Mouse (Mus musculus) embryo, embryonic 10.5 days (tissue): ENCODE measurements around the gene Nanos1.

Experiments
- DNase-seq: peaks from one replicate; pipeline ENCODE4 v3.0.0-alpha.2; 2015; ENCODE audit warnings: low spot score

Nanos1 gene

DNA sequence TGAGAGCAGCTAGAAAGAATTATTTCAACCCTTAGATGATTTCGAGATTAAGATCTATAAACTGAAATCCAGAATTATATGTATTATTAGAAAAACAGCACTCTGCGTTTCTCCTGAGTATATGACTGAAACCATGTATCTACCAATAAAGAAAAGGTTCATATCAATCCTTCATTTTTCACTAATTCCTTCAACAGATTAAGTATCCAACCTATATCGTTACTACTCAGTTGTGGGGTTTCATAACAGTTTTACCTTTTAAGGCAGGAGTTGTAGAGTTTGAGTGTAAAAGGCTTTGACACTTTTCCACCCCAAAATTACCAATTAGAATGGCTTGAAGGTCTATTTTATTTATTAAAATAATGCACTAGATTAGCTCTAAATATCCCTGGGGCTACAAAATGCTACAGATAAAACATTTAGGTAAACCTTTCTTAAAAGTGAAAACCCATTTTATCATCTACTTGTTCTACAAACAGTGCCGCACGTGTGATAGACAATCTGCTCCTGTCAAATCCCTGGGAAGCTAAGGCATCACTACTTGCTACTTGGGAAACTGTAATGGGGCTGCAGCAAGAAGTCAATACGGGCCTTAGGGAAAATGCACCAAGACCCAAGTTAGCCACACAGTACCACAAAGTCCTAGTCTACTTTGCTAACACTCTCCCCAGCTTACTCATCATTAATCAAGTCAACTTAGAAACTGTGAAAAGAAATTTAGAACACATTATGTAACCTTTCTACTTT lies 32.6 kb downstream of the Nanos1 start:
- DNase-seq: no peak

DNA sequence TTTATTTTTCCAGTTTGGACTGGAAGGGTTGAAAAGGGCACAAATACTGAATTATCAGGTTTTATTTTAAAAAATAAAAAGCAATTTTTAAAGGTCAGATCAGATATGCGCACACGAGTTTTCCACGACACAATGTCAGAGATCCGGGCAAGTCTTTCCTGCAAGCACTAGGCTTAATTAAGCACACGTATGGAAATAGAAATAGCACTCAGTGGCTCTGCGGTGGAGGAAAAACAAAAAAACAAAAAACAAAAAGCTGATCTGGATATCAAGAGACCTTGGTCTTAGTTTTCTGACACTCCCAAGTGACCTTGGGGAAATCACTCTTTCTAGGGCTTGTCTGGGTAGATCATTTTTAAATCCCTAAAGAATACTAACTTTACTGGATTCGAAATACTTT lies 33.7 kb downstream of the Nanos1 start:
- peak; percentile 19 for DNase-seq

DNA sequence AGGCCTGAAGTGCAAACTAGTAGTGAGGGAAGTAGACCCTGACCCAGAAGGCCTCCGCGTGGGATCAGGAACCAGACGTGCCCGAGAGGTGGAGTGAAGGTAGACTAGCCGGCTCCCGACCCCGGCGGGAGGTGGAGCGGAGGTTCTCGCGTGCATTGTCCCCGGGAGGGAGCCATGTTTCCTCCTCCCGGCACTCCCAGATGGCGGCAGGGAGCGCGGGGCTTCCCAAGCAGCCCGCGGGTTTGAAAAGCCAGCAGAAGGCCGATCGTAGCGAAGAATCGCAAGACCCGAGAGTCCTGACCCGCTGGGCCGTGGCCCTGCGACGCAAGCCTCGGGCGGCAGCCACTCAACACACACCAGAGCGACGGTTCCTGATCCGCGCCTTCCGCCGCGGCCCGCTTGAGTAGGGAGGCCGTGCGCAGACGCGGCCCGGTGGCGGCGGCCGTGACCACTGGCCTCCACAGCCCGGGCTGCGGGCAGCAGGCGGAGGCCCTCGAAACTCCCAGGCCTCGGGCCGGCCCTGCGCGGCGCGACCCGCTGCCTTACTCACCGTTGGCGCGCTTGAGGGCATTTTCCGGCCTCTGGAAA lies 34.2 kb downstream of the Nanos1 start:
- peak; percentile 69 for DNase-seq

DNA sequence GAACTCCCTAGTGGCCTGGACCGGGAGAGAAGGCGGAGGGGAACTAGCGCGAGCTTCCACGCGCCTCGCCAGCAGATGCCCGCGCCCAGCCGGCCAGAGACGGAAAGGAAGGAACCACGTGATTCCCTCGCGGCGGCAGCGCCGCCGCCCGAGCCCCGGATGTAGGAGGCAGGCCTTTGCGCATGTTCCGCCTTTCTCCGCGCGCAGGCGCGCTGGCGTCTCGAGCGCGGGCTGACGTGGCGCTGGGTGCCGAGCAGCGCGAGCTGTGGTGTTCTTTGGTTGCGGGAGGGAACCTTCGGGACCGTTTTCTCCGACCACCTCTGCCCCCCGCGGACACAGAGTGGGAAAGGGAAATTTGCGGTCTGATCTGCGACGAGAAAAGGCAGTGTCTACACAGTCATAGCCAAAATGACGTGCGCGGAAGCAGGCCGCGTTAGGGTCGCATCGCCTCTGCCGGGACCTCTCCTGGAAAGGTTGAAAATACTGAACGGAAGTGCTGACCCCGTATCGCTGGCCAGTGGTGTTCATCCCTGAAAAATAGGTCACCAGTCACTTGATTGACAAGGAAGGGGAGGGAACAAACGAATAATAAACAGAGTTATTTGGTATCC lies 34.9 kb downstream of the Nanos1 start, which contains the start of gene Eif3a:
Gene Eif3a (minus strand): TSS at position 108 of the 611 bp plus-strand sequence.
- DNase-seq: peak; percentile 95

DNA sequence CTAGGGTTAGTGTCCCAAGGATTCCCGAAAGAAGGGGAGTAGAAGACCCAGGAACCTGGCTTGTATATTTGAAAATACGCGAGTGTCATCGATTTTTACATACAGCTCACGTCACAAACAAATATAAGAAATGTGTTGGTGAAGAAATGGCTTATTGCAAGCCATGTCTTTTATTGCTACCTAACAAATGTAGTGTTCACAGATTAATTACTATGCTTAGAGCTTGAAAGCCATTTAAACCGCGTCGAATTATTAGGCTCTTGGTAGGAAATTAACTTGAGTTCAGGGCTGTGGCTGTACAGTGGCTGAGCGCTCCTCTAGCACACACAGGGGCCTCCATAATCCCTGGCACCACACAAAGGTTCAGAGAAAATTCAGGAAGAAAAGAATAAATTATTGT lies 35.4 kb downstream of the Nanos1 start:
- no peak for DNase-seq

DNA sequence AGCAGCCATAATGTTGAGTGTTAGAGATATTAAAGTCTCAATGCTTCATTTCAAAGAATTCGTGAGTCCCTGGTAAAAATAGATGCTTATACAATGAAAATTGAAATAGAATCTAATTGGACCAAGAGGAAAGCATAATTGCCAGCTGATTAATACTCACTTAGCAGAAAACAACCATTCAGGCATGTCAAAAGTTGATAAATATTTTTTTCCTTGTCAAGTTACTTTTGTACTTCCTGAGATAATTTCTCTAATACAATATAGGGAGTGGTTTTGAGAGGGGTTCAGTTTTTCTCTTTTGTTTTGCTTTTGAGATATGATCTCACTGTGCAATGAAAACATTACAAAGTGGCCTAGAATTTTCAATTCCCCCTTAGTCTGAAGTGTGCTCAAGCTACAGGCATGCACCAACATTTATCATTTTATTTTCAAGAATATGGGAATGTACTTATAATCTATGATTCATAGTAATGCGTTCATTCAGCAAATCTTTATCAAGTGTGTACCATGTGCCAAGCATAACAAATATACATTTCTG lies 37.5 kb downstream of the Nanos1 start:
- DNase-seq: no peak

DNA sequence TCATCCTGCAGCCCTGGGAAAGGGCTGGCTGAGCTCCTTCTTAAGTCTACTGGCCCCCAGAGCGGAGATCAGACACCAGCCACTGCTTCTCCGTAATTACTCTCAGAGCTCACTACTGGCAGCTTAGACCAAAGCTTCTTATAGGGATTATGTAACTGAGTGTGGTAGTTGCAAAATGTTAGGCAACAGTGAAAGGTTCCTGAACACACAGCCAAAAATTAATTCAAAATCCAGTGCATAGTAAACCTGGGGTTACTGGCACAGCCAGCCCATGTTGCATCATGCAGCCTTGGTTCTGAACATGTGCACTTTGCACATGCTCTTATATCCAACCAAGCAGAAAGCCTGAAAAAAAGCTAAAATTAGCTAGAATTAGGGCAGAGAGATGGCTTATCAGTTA lies 39.5 kb downstream of the Nanos1 start:
- no peak for DNase-seq

DNA sequence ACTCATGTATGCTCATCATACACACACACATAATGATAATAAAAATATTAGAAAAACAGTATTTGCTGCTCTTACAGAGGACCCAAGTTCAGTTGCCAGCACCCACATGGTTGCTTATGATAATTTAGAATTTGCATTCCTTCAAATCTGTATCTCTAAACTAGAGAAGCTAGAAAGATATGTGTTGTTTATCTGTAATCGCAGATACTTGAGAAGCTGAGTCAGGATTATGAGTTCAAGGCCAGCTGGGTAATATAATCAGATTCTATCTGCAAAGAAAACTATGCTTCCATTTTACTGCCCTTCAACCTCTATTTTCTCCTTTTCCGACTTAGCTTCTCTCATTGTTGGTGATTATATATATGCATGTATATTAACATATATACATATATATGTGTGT lies 41.6 kb downstream of the Nanos1 start:
- DNase-seq: no peak

DNA sequence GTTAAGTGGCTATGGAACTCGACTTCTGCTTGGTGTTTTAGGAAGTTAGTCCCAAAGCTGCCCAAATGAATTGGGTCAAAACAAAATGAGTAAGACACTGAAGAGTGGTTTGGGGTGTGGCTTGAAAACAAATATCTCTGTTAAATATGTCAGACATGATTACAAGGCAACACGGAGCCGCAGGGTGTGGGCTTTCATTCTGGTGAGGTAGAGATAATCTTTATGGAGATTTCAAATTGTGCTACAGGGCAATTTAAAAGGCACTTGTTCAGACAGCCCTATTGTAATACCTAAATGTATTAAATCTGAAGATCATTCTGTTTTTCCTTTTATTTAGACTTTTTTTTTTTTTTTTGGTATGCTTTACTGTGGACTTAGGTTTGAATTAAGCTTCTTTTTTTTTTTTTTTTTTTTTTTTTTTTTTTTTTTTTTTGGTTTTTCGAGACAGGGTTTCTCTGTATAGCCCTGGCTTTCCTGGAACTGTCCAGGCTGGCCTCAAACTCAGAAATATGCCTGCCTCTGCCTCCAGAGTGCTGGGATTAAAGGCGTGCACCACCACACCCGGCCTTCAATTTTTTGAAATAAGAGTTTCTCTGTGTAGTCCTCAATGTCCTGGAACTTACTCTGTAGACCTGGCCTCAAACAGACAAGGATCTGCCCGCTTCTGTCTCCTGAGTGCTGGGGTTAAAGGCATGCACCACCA lies 44.2 kb downstream of the Nanos1 start:
- no peak for DNase-seq

DNA sequence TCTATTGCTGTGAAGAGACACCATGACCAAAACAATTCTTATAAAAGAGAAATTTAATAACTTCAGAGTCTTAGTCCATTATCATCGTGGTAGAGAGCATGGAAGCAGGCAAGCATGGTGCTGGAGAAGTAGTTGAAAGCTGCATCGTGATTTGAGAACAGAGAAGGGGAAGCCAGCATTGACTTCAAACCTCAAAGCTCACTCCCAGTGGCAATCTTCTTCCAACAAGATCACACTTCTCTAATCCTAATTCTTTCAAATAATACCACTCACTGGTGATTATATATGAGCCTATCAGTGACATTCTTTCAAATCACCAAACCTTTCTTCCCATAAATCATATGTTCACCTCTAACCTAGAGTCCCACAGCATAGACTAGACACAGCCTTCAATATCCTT lies 49.1 kb downstream of the Nanos1 start:
- DNase-seq: no peak
